Mouse (Mus musculus) urinary bladder, postnatal 10 days (tissue): ENCODE measurements around the gene Yipf7.

Experiments used
- DNase-seq: peaks from one replicate; pipeline ENCODE4 v3.0.0; 2022; ENCODE audit warnings: low spot score

The Yipf7 gene

DNA sequence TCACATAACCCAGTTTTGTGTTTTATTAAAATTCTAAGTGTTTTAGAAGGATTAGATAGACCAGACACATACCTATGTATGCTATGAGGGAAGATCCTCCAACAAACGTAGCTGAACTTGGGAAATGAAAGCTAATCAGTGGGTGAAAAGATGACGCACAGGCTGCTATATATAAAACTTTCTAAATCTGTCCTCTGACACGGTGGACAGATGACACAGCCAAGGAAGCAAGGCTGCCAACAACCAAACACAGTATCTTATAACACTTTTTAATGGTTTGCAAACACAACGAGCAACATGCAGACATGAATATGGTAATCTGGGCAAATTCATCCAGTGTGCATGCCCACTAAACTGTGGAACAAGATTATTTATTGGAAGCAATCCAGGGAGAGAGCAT, at the start of gene Yipf7:
Gene Yipf7, minus strand, starts transcription at position 160 of the 400 bp plus-strand sequence.
- DNase-seq, result no peak

DNA sequence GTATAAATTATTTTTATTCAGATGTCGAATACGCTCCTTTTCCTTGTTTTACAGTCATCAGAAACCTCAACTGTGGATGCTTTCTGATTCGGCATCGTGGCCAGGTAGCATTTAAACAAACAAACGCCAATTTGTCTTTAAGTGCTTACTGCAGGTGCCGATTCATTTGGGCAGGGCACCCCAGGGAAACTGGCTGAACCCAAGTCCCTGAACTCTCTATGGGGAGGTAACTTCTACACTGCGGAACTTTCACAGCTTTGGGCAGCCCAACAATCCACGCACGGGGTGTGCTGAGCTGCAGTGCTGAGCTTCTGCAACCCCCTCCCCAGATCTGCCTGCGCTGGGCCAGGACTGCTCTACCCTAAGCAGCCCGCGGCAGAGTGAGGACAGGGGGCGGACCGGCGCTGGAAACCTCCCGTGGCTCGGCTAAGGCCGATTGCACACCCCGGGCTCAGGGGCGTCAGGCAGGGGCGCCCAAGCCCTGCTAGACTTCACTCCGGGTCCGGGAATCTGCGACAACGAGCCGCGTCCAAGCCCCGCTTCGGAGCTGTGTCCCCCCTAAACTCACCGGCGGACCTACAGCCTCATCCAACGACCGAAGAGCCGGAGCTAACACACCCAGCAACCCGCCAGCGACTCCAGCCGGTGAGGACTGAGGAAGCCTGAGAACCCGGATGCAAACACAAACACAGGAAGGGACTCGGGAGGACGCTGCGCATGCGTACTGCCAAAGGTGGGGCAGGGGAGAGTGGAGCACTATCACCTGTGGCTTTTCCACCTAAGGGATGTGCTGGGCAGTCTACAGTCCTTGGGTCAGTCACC, 49.4 kb upstream of the Yipf7 start, which contains the start of gene Gnpda2:
Gene Gnpda2, minus strand, starts transcription at position 701 of the 822 bp plus-strand sequence.
- DNase-seq, result peak; percentile 40

DNA sequence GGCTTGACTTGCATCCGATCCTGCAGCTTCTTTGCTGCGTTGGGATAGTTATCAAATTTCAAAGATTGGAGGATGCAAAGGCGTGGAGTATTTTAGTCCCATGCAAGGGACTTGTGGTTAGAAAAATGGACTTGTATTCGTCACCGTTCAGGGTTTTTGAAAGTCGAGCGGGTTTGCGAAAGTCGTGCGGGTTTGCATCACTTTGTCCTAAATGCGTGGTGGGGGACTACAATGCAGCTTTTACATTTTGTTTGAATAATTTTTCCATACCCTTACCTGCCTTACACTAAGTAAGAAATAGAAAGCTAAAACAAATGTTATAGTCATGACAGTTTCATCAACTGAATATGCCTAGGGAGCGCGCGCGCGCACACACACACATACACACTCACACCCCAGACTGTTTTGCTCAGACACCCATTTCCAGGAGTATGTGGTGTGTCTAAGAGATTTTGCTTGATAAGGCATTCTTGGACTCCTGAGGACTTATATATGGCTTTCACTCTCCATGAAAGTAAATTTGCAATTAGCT, 15.0 kb upstream of the Yipf7 start:
- no peak for DNase-seq

DNA sequence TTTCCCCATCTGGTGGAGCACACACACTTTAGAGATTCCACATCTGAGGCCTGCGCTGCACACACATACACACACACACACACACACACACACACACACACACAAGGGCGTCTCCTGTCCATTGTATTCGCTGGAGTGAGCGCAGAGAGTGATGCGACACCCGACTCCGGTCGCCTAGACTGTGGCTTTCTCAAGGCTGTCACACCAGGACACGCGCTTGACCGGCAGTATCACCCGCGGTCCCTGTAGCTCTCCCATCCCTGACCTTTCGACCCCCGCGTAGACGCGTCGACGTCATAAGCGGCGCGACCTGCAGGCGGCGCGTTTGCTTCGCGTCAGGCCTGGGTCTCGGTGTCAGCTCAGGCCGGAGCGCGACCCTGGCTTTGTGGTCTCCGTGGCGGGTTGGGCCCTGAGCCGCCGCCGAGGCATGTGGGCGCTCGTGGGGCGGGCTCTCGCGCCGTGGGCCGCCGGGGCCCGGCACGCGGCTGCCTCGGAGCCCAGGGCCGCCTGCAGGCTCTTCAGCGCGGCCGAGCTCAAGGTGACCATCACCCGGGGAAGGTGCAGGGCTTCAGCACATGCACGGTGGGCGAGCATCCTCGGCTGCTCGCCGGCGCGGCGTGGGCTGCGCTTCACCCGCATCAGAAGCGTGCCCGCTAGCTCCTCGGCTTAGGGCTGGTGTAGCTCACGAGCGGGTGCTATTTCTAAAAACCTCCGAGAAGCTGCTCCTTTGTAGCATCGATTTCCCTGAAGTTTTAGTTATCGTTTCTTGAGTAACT, 14.4 kb upstream of the Yipf7 start, which contains the start of gene Guf1:
Gene Guf1, plus strand, starts transcription at position 296 of the 776 bp plus-strand sequence.
- peak; percentile 79 for DNase-seq

DNA sequence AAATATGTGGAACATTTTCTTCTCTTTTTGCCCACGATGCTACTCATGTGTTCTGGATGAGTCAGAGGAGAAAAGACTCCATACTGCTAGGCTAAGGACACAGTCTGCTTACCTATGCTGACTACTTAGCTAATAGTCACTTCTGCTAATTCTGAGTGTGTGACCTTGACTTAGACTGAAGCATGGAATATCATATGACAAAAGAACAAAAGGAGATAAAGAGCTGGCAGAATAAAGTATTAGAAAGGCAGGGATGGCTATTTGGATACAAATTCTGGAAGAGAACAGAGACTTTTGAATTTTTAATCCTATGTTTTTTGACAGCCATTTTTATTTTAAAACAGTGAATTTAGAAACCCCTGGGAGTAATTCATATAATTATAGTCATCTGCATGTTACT, 768 bp downstream of the Yipf7 start:
- no peak for DNase-seq

DNA sequence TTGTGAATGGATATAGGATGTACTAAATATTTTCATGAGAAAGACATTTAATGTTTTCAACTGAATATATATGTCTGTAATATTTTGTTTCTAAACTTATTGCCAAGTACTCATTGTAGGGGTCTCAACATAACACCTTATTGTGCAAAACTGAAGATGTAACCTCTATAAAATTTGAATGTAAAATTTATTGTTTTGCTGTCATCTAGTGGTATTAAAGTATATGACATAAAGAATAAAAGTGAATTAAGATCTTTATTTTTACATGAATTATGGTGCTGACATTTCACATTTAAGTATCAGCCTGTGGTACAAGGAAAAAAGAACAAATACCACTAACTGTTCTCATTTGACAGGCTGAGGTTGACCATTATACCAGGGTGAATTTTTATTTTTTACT, 18.5 kb downstream of the Yipf7 start:
- no peak for DNase-seq

DNA sequence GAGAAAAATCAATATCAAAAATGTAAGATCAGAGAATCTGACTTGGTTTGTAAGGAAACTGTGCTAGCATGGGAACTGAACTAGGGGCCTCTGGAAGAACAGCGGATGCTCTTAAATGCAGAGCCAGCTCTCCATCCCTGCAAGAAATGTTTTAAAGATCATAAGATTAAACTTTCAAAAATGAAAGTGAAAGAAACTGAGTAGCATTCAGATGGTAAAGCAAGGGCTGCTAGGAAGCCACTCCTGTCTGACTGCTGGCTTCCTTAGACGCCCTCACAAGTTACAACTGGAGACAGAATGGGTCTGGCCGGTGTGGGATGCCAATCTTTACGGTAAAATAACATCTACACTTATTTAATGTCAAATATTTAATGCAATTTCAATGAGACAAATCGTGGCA, 20.4 kb downstream of the Yipf7 start:
- DNase-seq, result no peak

DNA sequence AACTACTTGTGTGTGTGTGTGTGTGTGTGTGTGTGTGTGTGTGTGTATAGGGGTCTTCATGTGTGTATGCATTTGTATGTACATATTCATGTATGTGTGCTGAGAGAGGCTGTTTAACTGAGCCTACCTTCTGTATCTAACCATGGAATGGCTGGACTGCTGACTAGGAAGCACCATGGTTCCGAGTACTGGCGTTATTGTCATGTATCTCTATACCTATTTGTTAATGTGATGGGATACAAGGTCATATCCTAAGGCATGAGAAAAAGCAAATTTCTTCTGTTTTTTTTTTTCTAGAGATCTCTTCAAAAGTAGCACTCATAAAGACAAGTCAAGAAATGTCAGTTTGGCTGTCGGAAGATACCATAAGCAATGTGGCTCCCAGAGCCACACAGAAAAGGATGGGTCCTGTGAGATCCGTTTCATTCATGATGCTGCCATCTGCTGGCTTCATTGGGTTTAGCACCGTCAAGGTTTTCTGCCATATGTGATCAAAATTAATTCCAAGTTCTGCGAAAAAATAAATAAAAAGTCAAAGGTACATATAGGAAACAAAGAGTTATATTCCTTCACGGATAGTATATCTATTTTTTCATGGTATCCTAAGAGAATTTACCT, 21.7 kb downstream of the Yipf7 start:
- DNase-seq, result no peak

DNA sequence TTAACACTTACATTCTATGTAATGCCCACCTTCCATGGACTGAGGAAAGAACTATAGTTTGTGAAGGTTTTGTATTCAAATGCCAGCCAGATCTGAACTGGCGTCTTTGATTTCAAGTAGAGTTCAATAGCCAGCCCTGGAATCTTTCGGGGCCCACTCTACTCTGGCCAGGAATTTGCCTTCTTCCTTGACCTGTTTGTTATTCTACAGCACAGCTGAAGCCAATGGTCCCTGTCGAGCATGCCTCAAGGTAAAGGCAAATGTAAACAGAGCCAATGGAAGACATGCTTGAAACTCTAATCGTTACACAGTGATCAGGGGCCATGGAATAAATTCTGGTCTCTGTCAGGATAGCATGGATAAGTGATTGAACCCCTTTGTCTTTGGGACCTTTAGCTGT, 30.2 kb downstream of the Yipf7 start:
- DNase-seq, result no peak

DNA sequence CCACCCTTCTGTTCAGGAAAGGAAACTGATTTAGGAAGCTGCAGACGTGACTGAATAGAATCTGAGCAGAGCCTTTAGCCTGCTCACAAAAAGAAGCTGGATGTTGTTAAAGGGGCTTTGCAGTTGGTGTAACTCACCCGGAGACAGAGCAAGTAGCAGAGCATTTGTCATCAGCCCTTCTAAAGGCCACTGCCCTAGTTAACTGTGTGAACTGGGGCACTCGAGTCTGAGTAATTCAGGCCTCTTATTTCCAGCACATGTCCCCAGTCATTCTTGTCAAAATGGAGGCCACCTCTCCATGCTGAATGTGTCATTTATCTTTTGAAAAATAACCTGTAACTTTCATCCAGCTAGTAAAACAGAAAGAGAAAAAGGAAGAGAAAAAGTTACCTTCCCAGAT, 30.8 kb downstream of the Yipf7 start:
- DNase-seq, result no peak

DNA sequence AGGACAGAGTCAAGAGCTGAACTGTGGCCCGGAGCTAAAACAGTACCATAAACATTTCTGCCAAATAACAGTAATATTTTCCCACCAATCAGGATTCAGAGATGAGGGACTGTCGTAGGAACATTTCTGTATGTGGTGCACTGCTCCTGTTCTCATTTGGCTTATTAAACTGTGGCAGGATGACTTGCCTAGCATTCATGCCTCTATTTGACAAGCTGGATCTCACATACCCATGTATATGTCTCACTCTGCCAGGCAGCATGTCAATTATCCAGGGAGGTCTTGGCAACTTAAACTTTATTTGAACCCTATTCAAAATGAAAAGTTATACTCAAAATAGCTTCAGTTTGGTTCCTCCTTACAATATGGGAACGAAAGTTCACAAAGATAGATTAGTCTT, 35.4 kb downstream of the Yipf7 start:
- DNase-seq, result no peak

DNA sequence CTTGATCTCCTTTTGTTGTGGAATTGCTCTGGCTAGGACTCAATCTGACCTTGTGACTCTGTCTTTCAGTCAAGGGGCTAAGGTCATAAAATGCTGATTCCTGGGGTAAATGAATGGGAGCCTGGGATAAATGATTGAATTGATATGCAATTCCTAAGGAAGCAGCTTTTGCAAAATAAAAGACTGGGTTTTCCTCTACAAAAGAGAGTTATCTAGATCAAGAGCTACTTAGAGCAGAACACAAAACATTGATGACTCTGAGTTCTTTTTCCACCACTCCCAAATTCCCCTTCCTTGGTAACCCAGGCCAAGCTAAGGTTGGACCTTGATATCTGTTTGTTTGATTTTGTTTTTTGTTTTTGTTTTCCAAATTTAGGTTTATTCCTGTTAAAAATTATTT, 53.4 kb downstream of the Yipf7 start:
- no peak for DNase-seq

DNA sequence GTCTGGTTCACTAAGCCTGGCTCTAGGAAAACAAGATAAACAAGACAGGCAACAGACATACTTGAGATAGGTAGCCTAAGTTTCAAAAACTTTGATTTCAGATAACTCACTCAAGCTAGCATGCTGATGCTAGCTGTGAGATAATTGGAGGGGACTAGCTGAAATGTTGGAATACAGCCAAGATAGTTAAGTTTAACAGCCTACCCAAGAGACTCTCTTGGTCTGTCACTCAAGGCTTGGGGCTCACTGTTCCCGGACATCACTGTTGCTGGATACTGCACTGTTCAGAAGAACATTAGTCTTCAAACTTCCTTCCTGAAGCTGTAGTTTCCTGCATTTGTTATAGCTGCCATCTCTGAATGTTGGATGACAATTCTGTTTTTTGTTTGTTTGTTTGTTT, 74.9 kb downstream of the Yipf7 start:
- no peak for DNase-seq
